Mouse (Mus musculus) megakaryocyte, embryonic 14.5 days (primary cell): ENCODE measurements around the gene Scn3b.

Experiments used
- FLI1 ChIP-seq: IDR thresholded peaks from 2 replicates; pipeline ENCODE4 v1.6.1; 2012; ENCODE audit warnings: low read length, inconsistent platforms, mixed read lengths
- GATA1 ChIP-seq: IDR thresholded peaks from 3 replicates; pipeline ENCODE4 v1.6.1; 2012; ENCODE audit warnings: mixed read lengths, low read length, inconsistent platforms, borderline replicate concordance

DNA sequence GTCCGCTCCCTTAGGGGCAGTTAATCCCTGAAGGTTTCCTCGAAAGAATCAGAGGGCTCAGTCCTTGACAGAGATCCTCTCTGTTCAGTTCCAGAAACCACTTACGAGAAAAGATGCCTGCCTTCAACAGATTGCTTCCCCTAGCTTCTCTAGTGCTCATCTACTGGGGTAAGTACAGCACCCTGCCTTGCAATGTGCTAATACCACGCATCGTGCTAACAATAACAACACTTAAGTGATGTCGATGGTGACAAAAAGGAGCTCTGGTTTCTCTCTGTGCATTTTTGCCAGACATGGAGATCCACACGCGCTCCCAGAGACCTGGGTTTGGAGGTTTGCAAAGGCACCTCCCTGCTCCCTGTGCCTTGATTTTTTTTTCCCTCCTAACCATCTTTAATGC lies 863 bp downstream of the Scn3b start:
- TF ChIP-seq FLI1 (no peak), GATA1 (no peak)
